8 mouse cellular contexts compared by ENCODE assay signal in genomic region chr3:153944335-153944990, GRCm38 (mm10). TPM values are rescaled to one million over a fixed set of nuclear protein-coding genes. Genes with fewer than 3 reads are reported as not detected.
A peak's percentile ranks its signal among the peaks of the same experiment; 100 is the strongest.
DNase-seq lines count a peak whose midpoint lies in the region; ATAC-seq and TF ChIP-seq lines count a peak whose summit lies in the region.

Gene Acadm (minus strand): TSS chr3:153944632.

- peaks cover 11% of the 10 kb centered on the region for H3K36me3 ChIP-seq in E14TG2a.4 (ENCODE audit: insufficient read depth, low read length)
- no peaks in the 10 kb centered on the region for H3K36me3 ChIP-seq in forebrain, embryonic 13.5 days (ENCODE audit: poor library complexity, severe bottlenecking)
- peaks cover 13% of the 10 kb centered on the region; the same call in 1 of the 2 replicates for H3K36me3 ChIP-seq in liver, postnatal 0 days (replicated peaks; ENCODE audit: insufficient read depth, low read length)
- H3K36me3 ChIP-seq in neural tube, embryonic 14.5 days (ENCODE audit: control insufficient read depth, insufficient read depth, low read length), result no peaks in the 10 kb centered on the region

- H3K9ac ChIP-seq in forebrain, embryonic 13.5 days, result peak within 1 kb of the TSS; percentile 75
- peak within 1 kb of the TSS; percentile 89 for H3K9ac ChIP-seq in liver, postnatal 0 days (replicated peaks)
- peak within 1 kb of the TSS; percentile 73 for H3K9ac ChIP-seq in neural tube, embryonic 14.5 days (replicated peaks; ENCODE audit: low read depth, low read length)

- TF ChIP-seq CTCF in E14TG2a.4 (conservative IDR thresholded peaks at IDR 0.05; ENCODE audit: low read length), result no peak
- TF ChIP-seq CTCF in liver, postnatal 0 days (IDR thresholded peaks at IDR 0.05; ENCODE audit: low read depth), result peak; percentile 10; the same call in 1 of the 2 replicates

- intact Hi-C loops in heart, postnatal 10 days (cut with DNase I), result no loop called here

- H3K4me3 ChIP-seq in E14TG2a.4 (replicated peaks; ENCODE audit: low read length), result peak within 1 kb of the TSS; percentile 94
- peak within 1 kb of the TSS; percentile 73 for H3K4me3 ChIP-seq in forebrain, embryonic 13.5 days
- peak within 1 kb of the TSS; percentile 94 for H3K4me3 ChIP-seq in liver, postnatal 0 days (ENCODE audit: low read depth, low read length)
- H3K4me3 ChIP-seq in neural tube, embryonic 14.5 days (ENCODE audit: low read depth, low read length), result peak within 1 kb of the TSS; percentile 71

- peak within 1 kb of the TSS; percentile 75 for H3K4me2 ChIP-seq in forebrain, embryonic 13.5 days
- H3K4me2 ChIP-seq in liver, postnatal 0 days (ENCODE audit: low read depth, low read length), result peak within 1 kb of the TSS; percentile 80
- peak within 1 kb of the TSS; percentile 71 for H3K4me2 ChIP-seq in neural tube, embryonic 14.5 days (ENCODE audit: low read depth, low read length)

- DNase-seq in c-Kit-positive CD71-positive TER-119-positive erythroid progenitor cells, embryonic 14.5 days (ENCODE audit: low spot score), result peak; percentile 94
- DNase-seq in heart, postnatal 10 days, result peak; percentile 99
- peak; percentile 93 for DNase-seq in large intestine, adult 2 months (ENCODE audit: low read depth, low spot score)
- peak; percentile 99 for DNase-seq in liver, postnatal 0 days
- DNase-seq in testis, postnatal 10 days (ENCODE audit: low spot score), result peak; percentile 99

- peak; percentile 95 for ATAC-seq in forebrain, embryonic 13.5 days
- peak; percentile 94 for ATAC-seq in liver, postnatal 0 days
- ATAC-seq in neural tube, embryonic 14.5 days (ENCODE audit: low read depth), result peak; percentile 95

- no peak; the same call in 1 of the 2 replicates for TF ChIP-seq EP300 in liver, postnatal 0 days (IDR thresholded peaks at IDR 0.05; ENCODE audit: low read depth)

- no peaks in the 10 kb centered on the region for H3K9me3 ChIP-seq in E14TG2a.4 (ENCODE audit: low read length)
- no peaks in the 10 kb centered on the region for H3K9me3 ChIP-seq in forebrain, embryonic 13.5 days (replicated peaks)
- no peaks in the 10 kb centered on the region for H3K9me3 ChIP-seq in liver, postnatal 0 days (ENCODE audit: low read length)
- no peaks in the 10 kb centered on the region for H3K9me3 ChIP-seq in neural tube, embryonic 14.5 days (ENCODE audit: control insufficient read depth, low read length)

- H3K27me3 ChIP-seq in E14TG2a.4 (ENCODE audit: insufficient read depth, low read length), result no peaks in the 10 kb centered on the region
- H3K27me3 ChIP-seq in forebrain, embryonic 13.5 days, result no peaks in the 10 kb centered on the region
- no peaks in the 10 kb centered on the region for H3K27me3 ChIP-seq in liver, postnatal 0 days (ENCODE audit: insufficient read depth, low read length)
- no peaks in the 10 kb centered on the region for H3K27me3 ChIP-seq in neural tube, embryonic 14.5 days (ENCODE audit: control insufficient read depth, insufficient read depth, low read length)

- peak within 1 kb of the TSS; percentile 28 for H3K27ac ChIP-seq in forebrain, embryonic 13.5 days
- peak within 1 kb of the TSS; percentile 96 for H3K27ac ChIP-seq in liver, postnatal 0 days (ENCODE audit: low read depth)
- peak within 1 kb of the TSS; percentile 70 for H3K27ac ChIP-seq in neural tube, embryonic 14.5 days (ENCODE audit: low read depth, low read length)

- H3K4me1 ChIP-seq in E14TG2a.4 (replicated peaks; ENCODE audit: low read depth, low read length), result peaks cover 51% of the 10 kb centered on the region
- H3K4me1 ChIP-seq in forebrain, embryonic 13.5 days, result peaks cover 24% of the 10 kb centered on the region
- peaks cover 6% of the 10 kb centered on the region; the same call in 1 of the 2 replicates for H3K4me1 ChIP-seq in liver, postnatal 0 days (ENCODE audit: insufficient read depth)
- 0 out of 2 replicates have a peak, but pooled peaks cover 4% of the 10 kb centered on the region for H3K4me1 ChIP-seq in neural tube, embryonic 14.5 days (ENCODE audit: control insufficient read depth, insufficient read depth, low read length)

- WGBS in forebrain, embryonic 13.5 days, result under 1% methylated on average over 41 of the region's 41 CpGs
- under 1% methylated on average over 41 of the region's 41 CpGs for WGBS in large intestine, adult 2 months
- under 1% methylated on average over 38 of the region's 41 CpGs for WGBS in liver, postnatal 0 days (ENCODE audit: insufficient replicate concordance)
- under 1% methylated on average over 36 of the region's 41 CpGs for WGBS in neural tube, embryonic 14.5 days

RNA-seq across cellular contexts. Expression of gene Acadm, which starts in this region (rescaled TPM):
- polyA plus RNA-seq in forebrain, embryonic 13.5 days (2015; fragmentation: Nextera tagmentation; extraction: Ambion mirVana), result 37.1 and 37.9 TPM in 2 replicates
- 100 to 1,000 TPM; 859 to 893 TPM for total RNA-seq in heart, postnatal 10 days (2021)
- 34.1 and 51.9 TPM in 2 replicates for polyA plus RNA-seq in large intestine, adult 2 months (2012; rRNA removed)
- polyA plus RNA-seq in liver, postnatal 0 days (2015; fragmentation: Nextera tagmentation; extraction: Ambion mirVana), result 271 and 289 TPM in 2 replicates
- 56.5 and 66.1 TPM in 2 replicates for polyA plus RNA-seq in neural tube, embryonic 14.5 days (2014; fragmentation: Nextera tagmentation; extraction: Ambion mirVana)

Comparison
In these comparisons a context has a peak if more than half of its experiments do, and no peak if none do; other contexts are left out.
1. Peak in every context shown above with its lines: DNase-seq, ATAC-seq, H3K4me3 ChIP-seq and H3K27ac ChIP-seq.
2. H3K27ac ChIP-seq: peak in every context shown above with its lines; median percentile 96 in liver, postnatal 0 days; 70 in neural tube, embryonic 14.5 days; 28 in forebrain, embryonic 13.5 days.